Mouse (Mus musculus) embryo, embryonic 11.5 days (tissue): ENCODE data around the gene Ubqln4.

Source experiments
- DNase-seq: peaks from one replicate; pipeline ENCODE4 v3.0.0-alpha.2; 2012; ENCODE audit warnings: low read depth, low spot score

Gene Ubqln4

DNA sequence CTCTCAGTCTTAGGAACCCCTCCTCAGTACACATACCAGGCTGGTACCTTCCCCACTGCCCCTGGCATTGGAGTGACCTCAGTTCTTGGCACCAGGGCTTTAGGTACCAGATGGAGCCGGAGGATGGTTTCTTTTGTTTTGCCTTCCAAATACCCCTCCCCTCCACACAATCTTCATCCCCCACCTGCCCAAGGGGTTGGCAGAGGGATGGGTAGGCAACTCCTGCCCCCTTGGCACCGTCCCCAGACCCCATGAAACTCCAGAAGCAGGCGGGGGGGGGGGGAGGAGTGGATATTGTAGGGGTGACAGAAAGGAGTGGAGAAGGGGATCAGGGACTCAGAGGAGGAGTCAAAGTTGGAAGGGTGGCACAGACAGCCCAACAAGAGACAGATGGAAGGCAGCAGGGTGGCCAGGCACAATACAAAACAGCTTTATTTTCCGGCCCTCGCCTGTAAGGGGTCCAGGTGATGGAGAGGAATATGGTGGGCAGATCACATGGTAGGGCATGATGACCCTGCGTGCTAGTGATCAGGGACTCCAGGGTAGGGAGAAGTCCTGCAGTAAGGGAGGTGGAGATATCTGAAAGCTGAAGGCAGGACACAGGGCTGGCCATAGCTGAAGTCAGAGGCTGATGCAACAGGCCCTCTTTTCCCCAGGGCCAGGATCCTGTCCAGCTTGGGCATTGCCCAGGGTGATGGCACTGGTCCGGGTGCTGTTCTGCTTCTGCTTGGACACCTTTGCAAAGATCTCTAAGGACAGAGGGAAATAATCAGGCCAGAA, 11.7 kb upstream of the Ubqln4 start:
- no peak for DNase-seq

DNA sequence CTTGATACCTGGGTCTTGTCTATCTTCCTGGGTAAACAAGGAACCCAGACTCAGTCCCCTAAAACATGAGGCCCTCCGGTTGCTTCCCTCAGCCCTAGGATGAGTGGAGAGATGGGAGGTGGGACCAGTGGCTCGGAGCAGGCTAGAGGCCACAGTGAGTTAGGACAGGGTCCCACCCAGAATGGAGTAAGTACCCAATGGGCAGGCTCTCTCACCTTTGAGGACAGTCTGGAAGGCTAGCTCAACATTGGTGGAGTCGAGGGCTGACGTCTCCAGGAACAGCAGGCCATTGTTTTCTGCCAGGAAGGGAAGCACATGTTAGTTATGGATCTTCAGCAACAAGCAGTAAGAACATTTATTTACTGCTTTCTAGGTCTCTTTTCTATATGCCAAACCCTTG, 11.1 kb upstream of the Ubqln4 start:
- DNase-seq = no peak

- no peak for DNase-seq
These were observed 10.4 kb upstream of the Ubqln4 start for GRCm38 (mm10) chr3:88543174-88543573.

DNA sequence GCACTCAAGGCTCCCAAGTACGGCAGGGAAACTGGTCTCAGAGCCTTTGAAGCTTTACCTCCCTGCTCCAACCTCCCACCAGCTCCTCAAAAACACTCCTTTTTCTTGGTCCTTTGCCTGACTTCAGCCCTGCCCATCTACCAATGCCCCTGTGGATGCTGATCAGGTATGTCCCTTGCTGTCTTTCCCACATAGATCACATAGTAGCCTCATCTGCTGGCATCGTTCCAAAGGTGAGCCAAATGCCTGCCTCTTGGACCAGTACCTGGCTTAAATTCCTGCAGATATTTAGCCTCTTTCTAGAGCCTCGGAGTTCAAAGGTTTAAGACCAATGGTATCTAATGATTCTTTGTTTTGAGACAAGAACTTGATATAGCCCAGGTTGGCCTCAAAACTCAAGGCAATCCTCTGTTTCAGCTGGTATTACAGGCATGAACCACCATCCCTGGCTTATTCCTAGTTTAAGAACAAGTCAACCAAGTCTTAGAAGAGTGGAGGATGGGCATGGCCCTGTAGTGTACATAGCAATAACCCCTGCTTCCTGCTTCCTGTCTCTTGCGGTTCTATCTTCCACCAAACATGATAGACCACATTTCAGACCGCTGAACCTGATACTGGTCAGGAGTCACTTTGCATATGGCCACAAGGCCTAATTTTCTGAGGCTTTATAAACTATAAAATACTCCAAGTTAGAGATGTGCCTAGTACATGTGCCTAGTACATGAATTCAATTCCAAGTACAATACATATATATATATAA, 9.7 kb upstream of the Ubqln4 start:
- DNase-seq = no peak

DNA sequence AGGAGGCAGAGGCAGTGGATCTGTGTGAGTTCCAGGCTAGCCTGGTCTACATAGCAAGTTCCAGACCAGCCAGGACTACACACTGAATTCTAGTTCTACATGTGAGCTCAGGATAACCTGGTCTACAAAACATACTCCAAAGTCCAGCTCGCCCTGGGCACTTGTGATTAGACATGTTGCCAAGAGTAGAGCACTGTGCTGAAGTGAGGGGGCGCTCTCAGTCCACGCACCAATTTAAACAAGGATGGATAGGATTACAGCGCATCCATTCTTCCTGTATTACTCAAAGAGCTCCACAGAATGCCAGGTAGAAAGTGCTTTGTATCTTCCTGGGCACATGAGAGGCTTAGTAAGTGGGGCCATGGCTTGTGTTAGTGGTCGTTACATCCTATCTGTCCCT, 9.0 kb upstream of the Ubqln4 start:
- no peak for DNase-seq

DNA sequence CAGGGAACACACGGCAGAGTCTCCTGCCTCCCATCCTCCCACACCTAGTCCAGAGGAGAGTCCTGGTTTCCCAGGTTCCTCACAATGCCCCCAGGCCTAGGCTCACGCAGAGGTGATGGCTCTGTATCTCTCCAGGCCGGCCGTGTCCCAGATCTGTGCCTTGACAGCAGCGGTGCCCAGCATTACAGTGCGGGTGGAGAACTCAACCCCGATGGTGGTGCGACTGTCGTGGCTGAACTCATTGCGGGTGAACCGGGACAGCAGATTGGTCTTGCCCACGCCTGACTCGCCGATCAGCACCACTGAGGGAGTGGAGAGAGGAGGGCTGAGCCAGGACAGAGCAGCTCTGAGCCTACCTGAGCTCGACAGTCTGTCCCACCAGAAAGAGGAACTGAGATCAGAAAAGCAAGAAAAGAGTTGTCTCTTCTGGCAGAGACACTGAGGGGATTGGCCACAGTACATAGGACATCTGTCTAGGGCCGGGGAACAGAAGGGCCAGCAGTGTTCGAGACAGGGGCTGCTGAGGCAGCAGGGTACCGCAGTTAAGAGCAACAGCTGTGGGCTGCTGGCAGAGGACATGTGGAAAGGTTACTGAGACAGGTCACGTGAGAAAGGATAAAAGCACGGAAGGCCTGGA, 8.5 kb upstream of the Ubqln4 start:
- no peak for DNase-seq

- no peak for DNase-seq
These were observed 6.7 kb upstream of the Ubqln4 start for GRCm38 (mm10) chr3:88546674-88547418.

DNA sequence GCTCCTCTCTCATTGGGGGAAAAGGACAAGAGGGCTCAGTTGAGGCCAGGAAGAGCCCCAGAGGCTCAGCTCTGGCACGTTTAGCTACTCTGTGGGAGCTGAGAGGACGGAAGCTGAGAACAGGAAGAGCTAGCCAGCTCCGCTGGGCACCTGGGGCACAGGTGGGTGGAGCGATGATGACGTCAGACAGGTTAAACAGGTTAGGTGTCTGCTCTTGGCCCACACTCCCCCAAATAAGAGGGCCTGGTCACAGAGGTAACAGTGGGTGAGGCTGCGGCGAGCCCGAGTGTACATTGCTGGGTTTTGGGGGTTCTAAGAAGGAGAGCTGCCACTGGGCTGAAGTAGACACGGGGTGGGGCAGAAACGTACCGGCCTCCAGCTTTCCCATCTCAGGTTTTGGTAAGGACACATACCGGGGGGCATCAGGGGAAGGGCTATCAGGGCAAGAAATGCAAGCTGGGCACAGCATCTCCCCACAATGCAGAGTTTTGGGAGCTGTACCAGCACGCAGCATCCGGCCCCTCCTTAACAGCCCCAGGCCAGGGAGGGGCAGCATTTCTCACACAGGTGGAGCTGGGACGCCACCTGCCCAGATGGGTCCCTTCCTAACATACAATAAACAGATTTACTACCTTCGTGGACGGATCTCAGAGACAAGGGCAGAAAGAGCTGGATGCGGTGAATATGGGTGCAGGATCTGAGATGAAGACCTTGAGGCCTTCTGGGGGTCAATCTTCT, 5.2 kb upstream of the Ubqln4 start, which contains the start of gene Rab25:
TSS of gene Rab25 (minus strand) at position 121 of the 738 bp plus-strand sequence.
- DNase-seq = no peak

- DNase-seq = no peak
These were observed 2.0 kb upstream of the Ubqln4 start for GRCm38 (mm10) chr3:88551586-88551985.

DNA sequence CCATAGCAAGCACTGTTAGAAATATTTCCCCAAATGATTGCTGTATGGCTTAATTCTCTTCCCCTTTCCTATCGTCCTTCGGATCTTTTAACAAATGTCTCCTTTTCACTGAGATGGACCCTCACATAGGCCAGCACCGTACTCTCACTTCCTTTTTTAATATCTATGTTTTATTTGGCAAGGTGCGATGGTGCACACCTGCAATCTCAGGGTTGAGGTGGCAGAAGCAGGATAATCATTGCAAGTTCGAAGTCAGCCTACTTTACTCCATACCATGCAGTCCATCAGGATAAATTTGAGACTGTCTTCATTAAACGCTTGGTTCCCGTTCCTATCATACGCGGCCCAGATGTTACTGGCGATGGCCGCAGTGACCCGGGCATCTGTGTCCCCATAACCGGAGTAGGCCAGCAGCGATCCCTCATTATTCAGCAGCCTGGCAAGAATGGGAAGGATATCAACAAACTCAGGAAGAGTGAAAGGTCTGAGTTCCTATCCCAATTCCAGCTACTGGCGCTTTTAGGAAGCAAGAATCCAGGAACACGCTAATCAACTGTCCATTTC, 1.4 kb upstream of the Ubqln4 start:
- no peak for DNase-seq

GRCm38 (mm10) chr3:88552676-88553524, 658 bp upstream of the Ubqln4 start, which contains the start of gene Lamtor2:
TSS of gene Lamtor2 (minus strand) at chr3:88553074.
- DNase-seq = peak; percentile 98

- peak; percentile 36 for DNase-seq
These were observed 475 bp downstream of the Ubqln4 start for GRCm38 (mm10) chr3:88553880-88554586.

- no peak for DNase-seq
These were observed 1.6 kb downstream of the Ubqln4 start for GRCm38 (mm10) chr3:88555069-88555605.

DNA sequence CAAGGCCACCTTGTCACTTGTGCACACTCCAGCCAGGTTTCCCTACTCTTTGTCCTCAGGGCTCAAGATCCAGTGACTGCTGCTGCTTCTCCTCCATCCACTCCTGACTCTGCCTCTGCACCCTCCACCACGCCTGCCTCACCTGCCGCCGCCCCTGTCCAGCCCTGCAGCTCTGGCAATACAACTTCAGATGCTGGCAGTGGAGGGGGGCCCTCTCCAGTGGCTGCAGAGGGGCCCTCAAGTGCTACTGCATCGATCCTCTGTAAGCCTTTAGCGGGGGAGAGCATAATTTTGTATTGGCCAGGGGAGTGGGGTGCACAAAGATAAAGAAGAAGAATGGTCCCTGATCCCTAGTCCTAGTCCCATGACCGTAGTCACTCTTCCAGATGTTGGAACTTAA, 2.2 kb downstream of the Ubqln4 start:
- DNase-seq = no peak

- DNase-seq = no peak
These were observed 3.1 kb downstream of the Ubqln4 start for GRCm38 (mm10) chr3:88556616-88557015.

GRCm38 (mm10) chr3:88559596-88559995, 6.0 kb downstream of the Ubqln4 start:
- DNase-seq = no peak

DNA sequence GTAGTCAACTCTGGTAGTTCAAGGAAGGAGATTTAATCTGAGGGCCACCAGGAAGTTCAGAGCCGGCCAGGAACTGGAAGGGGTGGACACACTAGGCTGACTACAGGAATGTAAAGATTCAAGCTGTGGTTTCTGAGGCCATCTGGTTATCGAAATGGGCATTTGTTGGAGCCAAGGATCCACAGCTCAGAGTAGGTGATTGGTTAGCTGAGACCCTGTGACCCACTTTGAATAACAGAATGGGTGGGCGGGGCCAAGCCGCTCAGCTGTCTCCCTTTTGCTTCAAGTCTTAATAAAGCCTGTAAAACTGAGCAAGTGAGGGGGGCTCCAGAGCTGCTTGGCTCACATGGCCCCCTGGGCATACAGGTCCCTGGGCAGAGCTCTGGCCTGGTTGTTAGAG, 8.4 kb downstream of the Ubqln4 start:
- no peak for DNase-seq

DNA sequence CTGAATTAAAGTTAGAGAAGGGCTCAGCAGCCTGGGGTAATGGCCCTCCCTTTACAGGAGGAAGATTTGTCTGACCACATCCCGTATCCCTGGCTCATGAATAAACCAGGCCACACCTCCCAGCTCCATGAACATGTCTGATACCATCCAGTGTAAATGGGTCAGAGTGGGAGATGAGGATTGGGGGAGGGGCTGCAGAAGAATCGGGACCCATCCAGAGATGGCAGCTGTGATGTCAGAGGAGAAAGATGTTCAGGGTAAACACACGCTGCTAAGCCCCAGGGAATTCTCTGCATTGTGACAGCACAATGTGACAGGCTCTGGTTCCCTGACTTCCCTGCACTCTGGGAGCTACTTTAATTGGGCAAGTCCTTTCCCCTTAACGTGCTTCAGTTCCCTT, 9.9 kb downstream of the Ubqln4 start:
- DNase-seq = no peak

DNA sequence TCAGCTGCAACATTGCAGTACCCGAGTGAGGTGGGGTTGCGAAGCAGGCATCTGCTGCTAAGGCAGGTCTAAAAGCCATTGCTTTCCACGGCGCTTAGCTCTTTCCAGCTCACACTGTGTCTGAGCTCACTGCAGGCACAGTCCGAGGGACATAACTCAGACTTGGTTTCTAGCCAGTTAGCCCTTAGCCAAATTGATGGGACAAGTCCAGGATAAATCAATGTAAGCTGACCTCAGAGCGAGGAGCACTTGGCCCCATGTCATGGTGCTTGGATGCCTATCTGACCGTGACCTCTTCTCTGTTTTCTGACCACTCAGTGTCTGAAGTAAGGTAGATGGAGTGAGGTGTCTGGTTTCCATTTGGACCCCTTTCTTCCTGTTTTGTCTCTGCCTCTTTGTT, 10.4 kb downstream of the Ubqln4 start:
- DNase-seq = no peak
